Mouse (Mus musculus) embryonic facial prominence, embryonic 14.5 days (tissue): ENCODE data around the gene C2cd3. TPM values are rescaled to one million over a fixed set of nuclear protein-coding genes. Genes with fewer than 3 reads are reported as not detected.

Experiments used
- ATAC-seq: fragments of 200-750 bp; cut with Nextera tagmentation; 2 replicates; pipeline ENCODE4 v1.8.0; 2017; ENCODE audit warnings: low read depth, moderate number of reproducible peaks, moderate TSS enrichment
- DNase-seq: peaks from one replicate; pipeline ENCODE4 v3.0.0-alpha.2; 2015; ENCODE audit warnings: low spot score
- H3K27ac ChIP-seq: fragments of 300-500 bp; sonication (generic); replicated peaks from 2 replicates; pipeline ENCODE4 v1.5.1; 2014; ENCODE audit warnings: low read depth, mild to moderate bottlenecking, low read length, moderate library complexity
- H3K27me3 ChIP-seq: fragments of 300-500 bp; sonication (generic); replicated peaks from 2 replicates; pipeline ENCODE4 v1.6.1; 2014; ENCODE audit warnings: low read length; ENCODE audit not compliant: control insufficient read depth, insufficient read depth
- H3K36me3 ChIP-seq: fragments of 300-500 bp; sonication (generic); 2 replicates; pipeline ENCODE4 v1.6.1; 2014; ENCODE audit warnings: low read length, mixed read lengths; ENCODE audit not compliant: control insufficient read depth, insufficient read depth
- H3K4me1 ChIP-seq: fragments of 300-500 bp; sonication (generic); 2 replicates; pipeline ENCODE4 v1.6.1; 2014; ENCODE audit warnings: antibody characterized with exemption, low read length; ENCODE audit not compliant: control insufficient read depth, insufficient read depth
- H3K4me2 ChIP-seq: fragments of 300-500 bp; sonication (generic); 2 replicates; pipeline ENCODE4 v1.6.1; 2014; ENCODE audit warnings: low read depth, mild to moderate bottlenecking, low read length, moderate library complexity, mixed read lengths
- H3K4me3 ChIP-seq: fragments of 300-500 bp; sonication (generic); 2 replicates; pipeline ENCODE4 v1.5.1; 2014; ENCODE audit warnings: low read depth, mild to moderate bottlenecking, low read length
- H3K9ac ChIP-seq: fragments of 300-500 bp; sonication (generic); 2 replicates; pipeline ENCODE4 v1.6.1; 2014; ENCODE audit warnings: low read depth, mild to moderate bottlenecking, low read length, moderate library complexity, mixed read lengths
- H3K9me3 ChIP-seq: fragments of 300-500 bp; sonication (generic); 2 replicates; pipeline ENCODE4 v1.6.1; 2016; ENCODE audit warnings: low read length; ENCODE audit not compliant: control insufficient read depth
- WGBS: fragments of 180-500 bp; shearing (Covaris S2); extraction: QIAGEN DNeasy Blood & Tissue Kit; methylation state at CpG from one replicate; pipeline ENCODE4 v1.1.7; 2014; 5-methylcytosine and 5-hydroxymethylcytosine counted together
- polyA plus RNA-seq: library from polyadenylated mRNA; unstranded; fragments of >200 nt; fragmentation: Nextera tagmentation; extraction: Ambion mirVana; gene quantifications from 2 replicates; pipeline ENCODE4 v1.2.1, GENCODE M21; 2014

Gene C2cd3
- polyA plus RNA-seq: 21.7 and 25.3 TPM in 2 replicates

DNA sequence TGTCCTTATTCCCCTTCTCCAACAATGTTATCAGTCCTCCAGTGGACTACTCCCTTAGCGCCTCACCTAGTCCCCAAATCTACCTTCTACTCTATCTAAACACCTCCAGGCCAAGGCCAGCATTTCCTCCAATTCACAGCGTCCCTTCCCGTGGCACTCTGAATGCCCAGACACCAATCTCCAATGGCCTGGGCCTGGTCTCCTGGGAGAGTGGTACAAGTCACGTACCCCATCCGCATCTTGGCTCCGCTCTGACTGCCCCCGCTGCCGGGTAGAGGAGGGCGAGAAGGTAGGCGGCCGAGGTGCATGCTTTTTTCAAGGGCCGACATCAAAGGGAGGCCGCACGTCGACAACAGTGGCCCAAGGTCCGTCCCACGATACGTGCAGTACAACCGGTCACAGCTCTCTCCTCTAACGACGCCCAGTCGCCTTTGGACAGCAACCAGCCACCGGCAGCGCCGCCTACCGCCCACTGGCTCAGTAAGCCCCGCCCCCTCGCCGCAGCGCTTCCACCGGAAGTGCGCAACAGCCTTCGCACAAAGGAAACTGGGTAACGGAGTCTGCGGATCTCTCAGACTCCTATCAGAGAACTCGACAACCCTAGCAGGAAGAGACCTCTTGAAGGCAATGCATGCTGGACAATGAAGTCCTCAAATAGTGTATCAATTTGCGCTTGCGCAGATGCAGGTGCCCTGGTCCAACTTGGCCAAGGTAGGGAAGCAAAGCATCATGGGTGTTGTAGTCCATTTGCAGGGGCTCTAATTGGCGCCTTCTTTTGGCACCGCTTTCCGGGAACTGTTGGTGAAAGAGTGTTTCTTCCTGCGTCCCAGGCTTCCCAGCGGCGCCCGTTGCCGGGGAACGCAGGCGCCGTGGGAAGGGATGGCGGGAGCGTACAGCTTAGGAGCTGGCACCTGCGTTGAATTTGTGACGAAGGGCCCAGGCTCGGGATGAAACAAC is at the start of gene C2cd3, which contains the start of gene Ppme1:
Gene C2cd3 (plus strand): TSS at position 739 of the 957 bp plus-strand sequence.
Gene Ppme1 (minus strand): TSS at position 813 of the 957 bp plus-strand sequence.
- H3K36me3 ChIP-seq: peaks cover 21% of the 10 kb centered on the region
- peak within 1 kb of the TSS; percentile 67 for H3K4me3 ChIP-seq
- peak within 1 kb of the TSS; percentile 91 for H3K27ac ChIP-seq
- peak within 1 kb of the TSS; percentile 71 for H3K4me2 ChIP-seq
- ATAC-seq: peak; percentile 98
- no peaks in the 10 kb centered on the region for H3K9me3 ChIP-seq
- no peaks in the 10 kb centered on the region for H3K27me3 ChIP-seq
- WGBS: under 1% methylated on average over 53 of the region's 54 CpGs
- peak within 1 kb of the TSS; percentile 73 for H3K9ac ChIP-seq
- DNase-seq: peak; percentile 100
- H3K4me1 ChIP-seq: peaks cover 16% of the 10 kb centered on the region

DNA sequence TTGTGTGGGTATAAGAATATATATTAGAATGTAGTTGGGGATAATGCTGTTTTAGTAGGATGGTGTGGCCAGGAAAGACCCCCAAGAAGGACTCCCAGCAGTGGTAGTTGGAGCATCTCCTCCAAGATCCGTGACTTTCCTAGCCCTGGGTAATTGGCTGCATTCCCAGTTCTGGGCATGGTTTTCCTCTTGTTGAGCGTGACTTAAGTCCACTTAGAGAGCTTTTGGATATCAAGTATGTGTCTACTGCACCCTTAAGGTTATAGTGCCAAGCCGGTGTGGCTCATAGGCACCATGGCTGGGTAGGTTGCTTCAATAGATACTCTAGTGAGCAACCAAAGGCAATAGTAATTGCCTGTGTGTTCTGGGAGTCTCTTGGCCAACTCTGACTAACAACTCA is 48.3 kb upstream of the C2cd3 start:
- DNase-seq (no peak), ATAC-seq (no peak)
- Histone ChIP-seq H3K9me3 (no peaks in the 10 kb centered on the region), H3K4me2 (no peak overlapping the region), H3K4me3 (no peak overlapping the region), H3K9ac (no peak overlapping the region), H3K27ac (no peak overlapping the region), H3K36me3 (peaks cover 53% of the 10 kb centered on the region), H3K27me3 (no peaks in the 10 kb centered on the region), H3K4me1 (no peaks in the 10 kb centered on the region; the same call in 1 of the 2 replicates)
- WGBS: 64% methylated on average over 3 of the region's 3 CpGs

GRCm38 (mm10) chr7:100325482-100325881 is 46.6 kb upstream of the C2cd3 start:
- ATAC-seq (no peak), DNase-seq (peak; percentile 27)
- Histone ChIP-seq H3K27me3 (no peaks in the 10 kb centered on the region), H3K9me3 (no peaks in the 10 kb centered on the region), H3K9ac (no peak overlapping the region), H3K4me3 (no peak overlapping the region), H3K36me3 (peaks cover 50% of the 10 kb centered on the region), H3K4me1 (no peaks in the 10 kb centered on the region; the same call in 1 of the 2 replicates), H3K4me2 (no peak overlapping the region), H3K27ac (no peak overlapping the region)
- WGBS: 72% methylated on average over 6 of the region's 6 CpGs

- Histone ChIP-seq H3K9me3 (no peaks in the 10 kb centered on the region), H3K36me3 (peaks cover 64% of the 10 kb centered on the region), H3K4me3 (no peak overlapping the region), H3K27me3 (no peaks in the 10 kb centered on the region), H3K4me2 (no peak overlapping the region), H3K9ac (no peak overlapping the region), H3K4me1 (no peaks in the 10 kb centered on the region; the same call in 1 of the 2 replicates), H3K27ac (no peak overlapping the region)
- 87% methylated on average over 7 of the region's 7 CpGs for WGBS
- DNase-seq: no peak
- no peak for ATAC-seq
Observed at GRCm38 (mm10) chr7:100327514-100327913, 44.5 kb upstream of the C2cd3 start.

GRCm38 (mm10) chr7:100328636-100329035 is 43.4 kb upstream of the C2cd3 start:
- no peaks in the 10 kb centered on the region for H3K27me3 ChIP-seq
- no peak overlapping the region for H3K27ac ChIP-seq
- H3K4me2 ChIP-seq: no peak overlapping the region
- WGBS: 90% methylated on average over 4 of the region's 4 CpGs
- H3K4me1 ChIP-seq: no peaks in the 10 kb centered on the region; the same call in 1 of the 2 replicates
- ATAC-seq: no peak
- H3K4me3 ChIP-seq: no peak overlapping the region
- no peak overlapping the region for H3K9ac ChIP-seq
- peaks cover 74% of the 10 kb centered on the region for H3K36me3 ChIP-seq
- DNase-seq: no peak
- no peaks in the 10 kb centered on the region for H3K9me3 ChIP-seq

GRCm38 (mm10) chr7:100331269-100331668 is 40.8 kb upstream of the C2cd3 start:
- no peak for DNase-seq
- Histone ChIP-seq H3K9me3 (no peaks in the 10 kb centered on the region), H3K27ac (no peak overlapping the region), H3K9ac (no peak overlapping the region), H3K4me1 (no peaks in the 10 kb centered on the region; the same call in 1 of the 2 replicates), H3K4me2 (no peak overlapping the region), H3K36me3 (peaks cover 79% of the 10 kb centered on the region), H3K4me3 (no peak overlapping the region), H3K27me3 (no peaks in the 10 kb centered on the region)
- ATAC-seq: no peak
- WGBS: 95% methylated on average over 3 of the region's 3 CpGs

DNA sequence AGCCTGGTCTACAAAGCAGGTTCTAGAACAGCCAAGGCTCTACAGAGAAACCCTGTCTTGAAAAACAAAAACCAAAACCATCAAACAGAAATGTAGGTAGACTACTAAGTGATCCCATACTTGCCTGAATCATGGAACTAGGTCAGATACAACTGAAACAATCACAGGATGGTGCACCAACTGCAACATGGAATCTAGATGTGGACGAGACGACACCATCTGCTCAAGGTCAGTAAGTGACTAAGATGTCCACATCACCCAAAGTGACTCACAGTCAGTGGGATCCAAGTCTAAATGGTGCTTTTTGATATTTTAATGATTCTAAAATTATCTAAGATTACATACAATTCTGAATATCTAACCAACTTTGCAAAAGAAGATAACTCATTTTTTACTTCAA is 36.1 kb upstream of the C2cd3 start:
- no peak overlapping the region for H3K4me2 ChIP-seq
- no peaks in the 10 kb centered on the region for H3K9me3 ChIP-seq
- H3K9ac ChIP-seq: no peak overlapping the region
- no peaks in the 10 kb centered on the region for H3K27me3 ChIP-seq
- H3K36me3 ChIP-seq: peaks cover 90% of the 10 kb centered on the region
- H3K27ac ChIP-seq: no peak overlapping the region
- no peak overlapping the region for H3K4me3 ChIP-seq
- 93% methylated on average over 2 of the region's 2 CpGs for WGBS
- no peak for DNase-seq
- no peak for ATAC-seq
- no peaks in the 10 kb centered on the region for H3K4me1 ChIP-seq

DNA sequence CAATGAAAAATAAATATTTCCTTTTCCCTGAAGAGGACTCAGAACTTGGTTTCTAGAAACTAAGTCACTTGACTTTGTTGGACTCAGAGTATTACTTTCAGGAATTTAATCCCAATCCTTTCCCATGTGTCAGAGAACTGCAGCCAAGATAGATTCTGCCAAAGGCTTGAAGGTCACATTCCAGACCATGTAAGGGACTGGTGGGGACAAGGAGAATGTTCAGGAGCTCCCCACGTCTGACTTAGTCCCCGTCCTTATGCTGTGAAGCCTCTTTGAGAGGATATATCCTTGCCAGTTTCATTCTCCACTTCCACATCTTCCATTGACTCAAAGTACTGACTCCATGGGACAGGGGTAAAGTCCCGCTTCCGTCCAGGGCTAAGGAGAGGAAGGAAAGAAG is 17.0 kb upstream of the C2cd3 start:
- Histone ChIP-seq H3K36me3 (peaks cover 12% of the 10 kb centered on the region; the same call in 1 of the 2 replicates), H3K4me1 (no peaks in the 10 kb centered on the region), H3K4me3 (no peak overlapping the region), H3K9ac (no peak overlapping the region), H3K27ac (no peak overlapping the region), H3K4me2 (no peak overlapping the region), H3K27me3 (no peaks in the 10 kb centered on the region), H3K9me3 (no peaks in the 10 kb centered on the region)
- WGBS: 89% methylated on average over 4 of the region's 4 CpGs
- ATAC-seq (no peak), DNase-seq (no peak)
